Mouse (Mus musculus) CH12.LX (cell line): ENCODE data around the gene Gm11559.
"Not testable (repeated sequence)": the region's sequence is repeated elsewhere in the genome, so short reads cannot be mapped to it uniquely, and the experiment has no call there.

Experiments used
- CTCF ChIP-seq, 2 experiments: IDR thresholded peaks in 1 of 2; conservative IDR thresholded peaks in 1 of 2; 2 replicates each; pipeline ENCODE4 v1.5.1; 2011 to 2012; ENCODE audit warnings: low read depth in 2 of 2, low read length in 2 of 2, improper control_type of control experiment in 1 of 2, inconsistent platforms in 1 of 2, mild to moderate bottlenecking in 1 of 2, moderate library complexity in 1 of 2
- MAX ChIP-seq: IDR thresholded peaks from 2 replicates; pipeline ENCODE4 v1.6.1; 2011; ENCODE audit warnings: low read length, improper control_type of control experiment
- POLR2A ChIP-seq: IDR thresholded peaks from 2 replicates; pipeline ENCODE4 v1.6.1; 2011; ENCODE audit warnings: low read depth, mild to moderate bottlenecking, improper control_type of control experiment, low read length
- SMC3 ChIP-seq: IDR thresholded peaks from 2 replicates; pipeline ENCODE4 v1.6.1; 2011; ENCODE audit warnings: low read depth, low read length, improper control_type of control experiment

GRCm38 (mm10) chr11:99864176-99864575 lies at the start of gene Gm11559:
- TF ChIP-seq POLR2A; MAX; SMC3; CTCF (conservative IDR thresholded peaks at IDR 0.05 in 1 of 2, IDR thresholded peaks at IDR 0.05 in 1 of 2; ENCODE audit: low read depth in 2 of 2, low read length in 2 of 2): not testable (repeated sequence)
